Mouse (Mus musculus) erythroblast, embryonic 14.5 days (primary cell): ENCODE measurements around the gene Crk.

Experiments
- GATA1 ChIP-seq: IDR thresholded peaks from 2 replicates; pipeline ENCODE4 v1.6.1; 2012; ENCODE audit warnings: low read length, inconsistent platforms, mixed read lengths
- TAL1 ChIP-seq: IDR thresholded peaks from 3 replicates; pipeline ENCODE4 v1.6.1; 2012; ENCODE audit warnings: low read length, inconsistent platforms, mixed read lengths

DNA sequence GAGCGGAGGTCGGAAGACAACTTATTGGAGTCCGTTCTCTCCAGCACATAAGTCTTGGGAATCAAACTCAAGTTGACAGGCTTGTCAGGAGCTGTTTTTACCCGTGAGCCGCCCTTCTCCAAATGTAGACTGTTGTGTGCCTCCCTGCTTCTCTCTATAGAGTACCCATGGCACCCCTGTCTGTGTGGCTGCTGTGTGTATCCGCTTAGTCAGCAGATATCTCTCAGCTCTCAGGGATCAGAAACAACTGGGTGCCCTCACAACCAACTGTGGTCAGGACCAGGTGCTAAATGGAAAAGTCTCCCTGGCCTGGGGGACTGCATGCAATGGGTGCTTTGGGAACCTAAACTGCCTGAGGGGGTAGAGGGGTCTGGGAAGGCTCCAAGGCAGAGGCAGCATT is 12.8 kb upstream of the Crk start:
- TF ChIP-seq TAL1 = no peak
- no peak for TF ChIP-seq GATA1
